Mouse (Mus musculus) hindbrain, embryonic 11.5 days (tissue): ENCODE results near the gene Ralgps2. TPM values are rescaled to one million over a fixed set of nuclear protein-coding genes. Genes with fewer than 3 reads are reported as not detected.

Source experiments
- ATAC-seq: fragments of 200-750 bp; cut with Nextera tagmentation; 2 replicates; pipeline ENCODE4 v1.8.0; 2017; ENCODE audit warnings: mild to moderate bottlenecking, moderate TSS enrichment, moderate library complexity; ENCODE audit not compliant: low FRiP score
- DNase-seq: peaks from one replicate; pipeline ENCODE4 v3.0.0-alpha.2; 2015; ENCODE audit warnings: low spot score
- H3K27ac ChIP-seq: fragments of 300-500 bp; sonication (generic); 2 replicates; pipeline ENCODE4 v1.5.1; 2014; ENCODE audit warnings: mild to moderate bottlenecking, low read depth, low read length
- H3K27me3 ChIP-seq: fragments of 300-500 bp; sonication (generic); 2 replicates; pipeline ENCODE4 v1.6.1; 2014; ENCODE audit warnings: mild to moderate bottlenecking, low read length, moderate library complexity, mixed read lengths; ENCODE audit not compliant: control insufficient read depth, insufficient read depth
- H3K36me3 ChIP-seq: fragments of 300-500 bp; sonication (generic); 2 replicates; pipeline ENCODE4 v1.6.1; 2014; ENCODE audit warnings: mild to moderate bottlenecking, low read length, moderate library complexity, mixed read lengths; ENCODE audit not compliant: control insufficient read depth, insufficient read depth
- H3K4me1 ChIP-seq: fragments of 300-500 bp; sonication (generic); replicated peaks from 2 replicates; pipeline ENCODE4 v1.6.1; 2014; ENCODE audit warnings: low read length, mixed read lengths; ENCODE audit not compliant: control insufficient read depth, insufficient read depth
- H3K4me2 ChIP-seq: fragments of 300-500 bp; sonication (generic); replicated peaks from 2 replicates; pipeline ENCODE4 v1.6.1; 2014; ENCODE audit warnings: mild to moderate bottlenecking, low read depth, low read length
- H3K4me3 ChIP-seq: fragments of 300-500 bp; sonication (generic); 2 replicates; pipeline ENCODE4 v1.5.1; 2014; ENCODE audit warnings: low read depth, low read length
- H3K9ac ChIP-seq: fragments of 300-500 bp; sonication (generic); 2 replicates; pipeline ENCODE4 v1.6.1; 2014; ENCODE audit warnings: low read depth, low read length
- H3K9me3 ChIP-seq: fragments of 300-500 bp; sonication (generic); 2 replicates; pipeline ENCODE4 v1.6.1; 2016; ENCODE audit warnings: low read length; ENCODE audit not compliant: control insufficient read depth
- WGBS: fragments of 180-500 bp; shearing (Covaris S2); extraction: QIAGEN DNeasy Blood & Tissue Kit; methylation state at CpG from one replicate; pipeline ENCODE4 v1.1.7; 2014; 5-methylcytosine and 5-hydroxymethylcytosine counted together
- polyA plus RNA-seq: library from polyadenylated mRNA; unstranded; fragments of >200 nt; fragmentation: Nextera tagmentation; extraction: Ambion mirVana; gene quantifications from 2 replicates; pipeline ENCODE4 v1.2.1, GENCODE M21; 2014

The Ralgps2 gene
- polyA plus RNA-seq, 1 experiment from 2014 or later, result 103 TPM

DNA sequence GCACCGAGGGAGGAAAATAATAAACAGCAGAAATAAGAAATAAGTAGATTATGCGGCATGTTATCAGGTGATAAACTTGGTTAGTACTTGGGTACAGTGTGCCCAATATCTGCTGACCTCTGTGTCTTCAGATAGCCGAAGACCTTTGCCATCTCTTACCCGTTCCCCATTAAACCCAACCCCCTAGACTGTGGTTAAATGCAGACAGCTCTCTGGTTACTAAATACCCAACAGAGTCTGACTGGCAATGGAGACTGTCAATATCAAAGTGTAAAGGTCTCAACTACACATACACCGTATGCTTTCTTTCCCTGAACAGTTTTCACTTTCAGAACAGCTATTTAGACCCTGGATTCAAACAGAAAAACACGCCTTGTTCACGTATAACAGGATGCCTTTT is 39.2 kb upstream of the Ralgps2 start:
- DNase-seq (no peak), ATAC-seq (no peak)
- Histone ChIP-seq H3K36me3 (no peaks in the 10 kb centered on the region), H3K9ac (no peak overlapping the region), H3K27ac (no peak overlapping the region), H3K4me3 (no peak overlapping the region), H3K27me3 (no peaks in the 10 kb centered on the region), H3K4me2 (no peak overlapping the region), H3K9me3 (no peaks in the 10 kb centered on the region), H3K4me1 (no peaks in the 10 kb centered on the region)
- 86% methylated on average over 7 of the region's 7 CpGs for WGBS

- no peaks in the 10 kb centered on the region for H3K36me3 ChIP-seq
- 88% methylated on average over 6 of the region's 6 CpGs for WGBS
- H3K4me1 ChIP-seq, result no peaks in the 10 kb centered on the region
- DNase-seq (no peak), ATAC-seq (no peak)
- H3K27ac ChIP-seq, result no peak overlapping the region
- H3K9ac ChIP-seq, result no peak overlapping the region
- H3K9me3 ChIP-seq, result no peaks in the 10 kb centered on the region
- no peak overlapping the region for H3K4me3 ChIP-seq
- H3K4me2 ChIP-seq, result no peak overlapping the region
- no peaks in the 10 kb centered on the region for H3K27me3 ChIP-seq
These were observed 34.4 kb upstream of the Ralgps2 start for GRCm38 (mm10) chr1:156973857-156974256.

DNA sequence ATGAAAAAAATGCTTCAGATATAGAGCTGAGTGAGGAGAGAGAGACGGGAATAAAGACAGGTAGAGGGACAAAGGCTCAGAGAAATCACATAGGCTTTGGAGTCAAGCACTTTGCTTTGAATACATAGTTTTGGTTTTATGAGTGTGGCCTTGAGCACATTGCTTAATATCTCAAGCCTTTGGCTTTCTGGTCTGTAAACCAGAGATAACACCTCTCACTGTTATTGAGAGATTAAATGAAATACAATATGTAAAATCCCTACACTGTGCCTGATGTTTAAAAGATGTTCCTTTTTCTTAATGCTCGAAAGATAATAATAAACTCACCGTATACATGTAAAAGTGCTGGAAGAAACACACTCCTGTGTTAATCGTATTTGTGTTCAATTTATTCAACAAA is 33.0 kb upstream of the Ralgps2 start:
- Histone ChIP-seq H3K4me1 (no peaks in the 10 kb centered on the region), H3K27me3 (no peaks in the 10 kb centered on the region), H3K36me3 (no peaks in the 10 kb centered on the region), H3K9me3 (no peaks in the 10 kb centered on the region), H3K27ac (no peak overlapping the region), H3K4me2 (no peak overlapping the region), H3K9ac (no peak overlapping the region), H3K4me3 (no peak overlapping the region)
- DNase-seq (no peak), ATAC-seq (no peak)
- 94% methylated on average over 4 of the region's 4 CpGs for WGBS

- DNase-seq (no peak), ATAC-seq (no peak)
- H3K9ac ChIP-seq, result no peak overlapping the region
- no peaks in the 10 kb centered on the region for H3K36me3 ChIP-seq
- no peaks in the 10 kb centered on the region for H3K9me3 ChIP-seq
- no peaks in the 10 kb centered on the region for H3K27me3 ChIP-seq
- no peak overlapping the region for H3K4me3 ChIP-seq
- 88% methylated on average over 7 of the region's 7 CpGs for WGBS
- H3K4me2 ChIP-seq, result no peak overlapping the region
- no peaks in the 10 kb centered on the region for H3K4me1 ChIP-seq
- no peak overlapping the region for H3K27ac ChIP-seq
These were observed 31.9 kb upstream of the Ralgps2 start for GRCm38 (mm10) chr1:156971206-156971811.

DNA sequence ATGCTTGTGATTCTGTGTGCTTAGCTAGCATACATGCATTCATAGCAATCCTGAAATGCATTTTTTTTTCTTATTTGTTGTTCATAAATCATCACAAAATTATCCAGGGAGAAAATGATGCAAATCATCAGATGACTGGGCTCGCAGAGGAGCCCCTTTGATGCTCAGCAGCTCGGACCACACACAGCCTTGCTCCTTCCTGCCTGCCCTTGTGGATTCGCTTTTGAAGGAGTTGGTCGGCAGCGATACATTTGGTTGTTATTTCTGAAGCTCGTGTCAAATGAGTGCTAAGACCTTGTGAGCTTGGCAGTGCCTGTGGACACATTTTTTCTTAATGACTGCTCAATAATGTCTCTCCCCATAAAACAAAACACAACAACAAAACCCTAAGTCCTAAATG is 31.2 kb upstream of the Ralgps2 start:
- Histone ChIP-seq H3K27me3 (no peaks in the 10 kb centered on the region), H3K4me2 (no peak overlapping the region), H3K27ac (no peak overlapping the region), H3K9ac (no peak overlapping the region), H3K9me3 (no peaks in the 10 kb centered on the region), H3K4me3 (no peak overlapping the region), H3K36me3 (no peaks in the 10 kb centered on the region), H3K4me1 (no peaks in the 10 kb centered on the region)
- DNase-seq (no peak), ATAC-seq (no peak)
- WGBS, result 65% methylated on average over 6 of the region's 6 CpGs

DNA sequence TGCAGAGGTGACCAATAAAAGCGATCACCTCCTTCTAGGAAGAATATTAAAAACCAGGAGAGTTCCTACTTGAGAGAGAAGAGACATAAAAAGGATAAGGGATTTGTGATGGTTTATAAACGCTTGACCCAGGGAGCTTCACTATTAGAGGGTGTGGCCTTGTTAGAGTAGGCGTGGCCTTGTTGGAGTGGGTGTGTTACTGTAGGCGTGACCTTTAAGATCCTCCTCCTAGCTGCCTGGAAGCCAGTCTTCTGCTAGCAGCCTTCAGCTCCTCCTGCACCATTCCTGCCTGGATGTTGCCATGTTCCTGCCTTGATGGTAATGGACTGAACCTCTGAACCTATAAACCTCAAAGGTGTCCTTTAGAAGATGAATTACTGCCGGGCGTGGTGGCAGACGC is 28.7 kb upstream of the Ralgps2 start:
- WGBS, result 84% methylated on average over 7 of the region's 7 CpGs
- Histone ChIP-seq H3K4me3 (no peak overlapping the region), H3K36me3 (no peaks in the 10 kb centered on the region), H3K27ac (no peak overlapping the region), H3K9ac (no peak overlapping the region), H3K4me2 (no peak overlapping the region), H3K4me1 (peaks cover 2% of the 10 kb centered on the region; the same call in 1 of the 2 replicates), H3K27me3 (no peaks in the 10 kb centered on the region), H3K9me3 (no peaks in the 10 kb centered on the region)
- no peak for ATAC-seq
- DNase-seq, result no peak

GRCm38 (mm10) chr1:156964586-156964932 is 25.1 kb upstream of the Ralgps2 start:
- no peaks in the 10 kb centered on the region for H3K9me3 ChIP-seq
- WGBS, result 81% methylated on average over 4 of the region's 4 CpGs

DNA sequence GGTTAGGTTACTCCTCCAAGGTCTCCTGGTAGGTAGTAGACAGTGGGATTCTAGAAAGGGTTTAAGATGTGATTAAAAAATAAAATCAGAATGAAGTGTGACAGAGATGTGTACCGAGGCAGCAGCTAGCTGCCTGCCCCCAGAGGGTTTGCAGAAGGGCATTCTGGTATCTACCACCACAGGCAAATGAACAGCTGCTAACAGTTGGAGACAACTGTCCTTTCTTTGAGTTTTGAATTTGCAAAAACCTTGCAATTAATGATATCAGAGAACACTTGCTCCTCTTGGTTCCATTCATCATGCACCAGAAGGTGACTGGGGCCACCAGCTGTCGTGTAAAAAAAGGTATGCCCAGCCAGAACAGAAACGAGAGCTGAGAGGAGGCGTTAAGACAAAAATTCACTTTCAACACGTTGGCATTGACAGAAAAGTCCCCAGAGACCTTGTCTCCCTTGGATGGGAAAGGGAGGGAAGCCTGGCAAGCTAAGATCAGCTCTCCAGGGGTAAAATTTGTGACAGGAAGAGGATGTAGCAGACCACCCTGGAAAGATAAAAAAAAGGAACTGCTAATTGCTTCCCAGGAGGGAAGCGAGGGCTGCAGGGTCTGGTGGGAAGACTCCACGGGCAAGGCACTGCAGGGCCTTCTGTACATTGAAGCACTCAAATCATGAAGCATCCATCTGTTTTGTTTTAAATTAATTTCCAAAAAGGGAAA is 24.6 kb upstream of the Ralgps2 start:
- Histone ChIP-seq H3K36me3 (no peaks in the 10 kb centered on the region), H3K4me1 (peaks cover 2% of the 10 kb centered on the region; the same call in 1 of the 2 replicates), H3K27ac (no peak overlapping the region), H3K9ac (no peak overlapping the region), H3K4me3 (no peak overlapping the region), H3K9me3 (no peaks in the 10 kb centered on the region), H3K4me2 (no peak overlapping the region), H3K27me3 (no peaks in the 10 kb centered on the region)
- 28% methylated on average over 7 of the region's 7 CpGs for WGBS
- no peak for ATAC-seq
- DNase-seq, result peak; percentile 12

More at GRCm38 (mm10) chr1:156964586-156964932, 25.1 kb upstream of the Ralgps2 start:
- Histone ChIP-seq H3K27me3 (no peaks in the 10 kb centered on the region), H3K4me2 (no peak overlapping the region), H3K4me3 (no peak overlapping the region), H3K4me1 (peaks cover 2% of the 10 kb centered on the region; the same call in 1 of the 2 replicates), H3K9ac (no peak overlapping the region), H3K36me3 (no peaks in the 10 kb centered on the region), H3K27ac (no peak overlapping the region)
- ATAC-seq, result no peak
- DNase-seq, result no peak
